Mouse (Mus musculus) CH12.LX (cell line): ENCODE measurements around the gene Pithd1. TPM values are rescaled to one million over a fixed set of nuclear protein-coding genes. Genes with fewer than 3 reads are reported as not detected.

Experiments
- DNase-seq: peaks from one replicate; pipeline ENCODE4 v3.0.0-alpha.2; 2013; ENCODE audit errors: extremely low read depth
- H3K27ac ChIP-seq: 2 replicates; pipeline ENCODE4 v1.5.1; 2012; ENCODE audit warnings: low read depth, mild to moderate bottlenecking, control low read depth, moderate library complexity; ENCODE audit not compliant: insufficient read depth
- H3K27me3 ChIP-seq: replicated peaks from 2 replicates; pipeline ENCODE3; 2012; ENCODE audit warnings: inconsistent platforms
- H3K36me3 ChIP-seq, 2 experiments: replicated peaks in 1 of 2; 2 replicates each; pipeline versions ENCODE3 to v1.6.1; 2012; ENCODE audit warnings: inconsistent platforms in 1 of 2, low read length in 1 of 2, mild to moderate bottlenecking in 1 of 2, mixed read lengths in 1 of 2, moderate library complexity in 1 of 2; ENCODE audit not compliant: control insufficient read depth in 1 of 2, insufficient read depth in 1 of 2
- H3K4me1 ChIP-seq, 2 experiments: 2 replicates each; pipeline ENCODE4 v1.6.1; 2012; ENCODE audit warnings: inconsistent platforms in 1 of 2, moderate library complexity in 1 of 2; ENCODE audit not compliant: insufficient read depth in 2 of 2, control insufficient read depth in 1 of 2
- H3K4me2 ChIP-seq: 2 replicates; pipeline ENCODE4 v1.6.1; 2012; ENCODE audit warnings: low read depth, mild to moderate bottlenecking, control low read depth; ENCODE audit not compliant: poor library complexity, insufficient read depth, severe bottlenecking
- H3K4me3 ChIP-seq, 3 experiments: fragments of 150-350 bp in 1 of 3; sonication (generic) in 1 of 3; replicated peaks in 1 of 3; 2 replicates each; pipeline versions ENCODE3 to v1.5.1; 2011 to 2012; ENCODE audit warnings: low read depth in 2 of 3, low read length in 2 of 3, mild to moderate bottlenecking in 2 of 3, moderate library complexity in 2 of 3, control low read depth in 1 of 3, improper control_type of control experiment in 1 of 3, inconsistent platforms in 1 of 3, mixed read lengths in 1 of 3; ENCODE audit not compliant: poor library complexity in 1 of 3
- H3K79me2 ChIP-seq: replicated peaks from 2 replicates; pipeline ENCODE4 v1.6.1; 2012; ENCODE audit warnings: mild to moderate bottlenecking, moderate library complexity; ENCODE audit not compliant: control insufficient read depth, poor library complexity, insufficient read depth, severe bottlenecking; ENCODE audit errors: extremely low read depth
- H3K9ac ChIP-seq: 2 replicates; pipeline ENCODE4 v1.6.1; 2012; ENCODE audit warnings: low read depth, mild to moderate bottlenecking, control low read depth, moderate library complexity; ENCODE audit not compliant: insufficient read depth
- H3K9me3 ChIP-seq: replicated peaks from 2 replicates; pipeline ENCODE3; 2012; ENCODE audit warnings: low read length, inconsistent platforms, mixed read lengths
- CHD1 ChIP-seq: IDR thresholded peaks from 2 replicates; pipeline ENCODE4 v1.6.1; 2012; ENCODE audit warnings: low read depth, low read length, improper control_type of control experiment, inconsistent platforms
- CHD2 ChIP-seq: IDR thresholded peaks from 2 replicates; pipeline ENCODE4 v1.6.1; 2011; ENCODE audit warnings: low read length, improper control_type of control experiment
- E2F4 ChIP-seq: IDR thresholded peaks from 2 replicates; pipeline ENCODE4 v1.6.1; 2011; ENCODE audit warnings: low read depth, low read length, improper control_type of control experiment; ENCODE audit not compliant: insufficient replicate concordance
- ELF1 ChIP-seq: IDR thresholded peaks from 2 replicates; pipeline ENCODE4 v1.6.1; 2014; ENCODE audit warnings: low read depth, mild to moderate bottlenecking, inconsistent platforms, low read length, improper control_type of control experiment
- EP300 ChIP-seq: IDR thresholded peaks from 2 replicates; pipeline ENCODE4 v1.6.1; 2011; ENCODE audit warnings: low read length, improper control_type of control experiment
- HCFC1 ChIP-seq: IDR thresholded peaks from 2 replicates; pipeline ENCODE4 v1.6.1; 2012; ENCODE audit warnings: low read depth, mild to moderate bottlenecking, inconsistent platforms, low read length, improper control_type of control experiment
- JUND ChIP-seq: conservative IDR thresholded peaks from 2 replicates; pipeline ENCODE4 v1.6.1; 2011; ENCODE audit warnings: low read depth, low read length, improper control_type of control experiment
- KAT2A ChIP-seq: IDR thresholded peaks from 2 replicates; pipeline ENCODE4 v1.6.1; 2012; ENCODE audit warnings: low read length, improper control_type of control experiment, inconsistent platforms; ENCODE audit not compliant: insufficient replicate concordance
- MAZ ChIP-seq: IDR thresholded peaks from 2 replicates; pipeline ENCODE4 v1.6.1; 2012; ENCODE audit warnings: low read depth, mild to moderate bottlenecking, inconsistent platforms, low read length, improper control_type of control experiment, moderate library complexity
- NELFE ChIP-seq: IDR thresholded peaks from 2 replicates; pipeline ENCODE4 v1.6.1; 2011; ENCODE audit warnings: low read depth, low read length, improper control_type of control experiment
- NRF1 ChIP-seq: IDR thresholded peaks from 2 replicates; pipeline ENCODE4 v1.6.1; 2014; ENCODE audit warnings: low read depth, mild to moderate bottlenecking, inconsistent platforms, low read length, improper control_type of control experiment, moderate library complexity
- POLR2A ChIP-seq: IDR thresholded peaks from 2 replicates; pipeline ENCODE4 v1.6.1; 2011; ENCODE audit warnings: low read depth, mild to moderate bottlenecking, improper control_type of control experiment, low read length
- RAD21 ChIP-seq: IDR thresholded peaks from 2 replicates; pipeline ENCODE4 v1.6.1; 2011; ENCODE audit warnings: low read depth, mild to moderate bottlenecking, low read length, improper control_type of control experiment, moderate library complexity
- RCOR1 ChIP-seq: conservative IDR thresholded peaks from 2 replicates; pipeline ENCODE4 v1.6.1; 2012; ENCODE audit warnings: low read depth, mild to moderate bottlenecking, inconsistent platforms, low read length, improper control_type of control experiment
- SMC3 ChIP-seq: IDR thresholded peaks from 2 replicates; pipeline ENCODE4 v1.6.1; 2011; ENCODE audit warnings: low read depth, low read length, improper control_type of control experiment
- TCF12 ChIP-seq: IDR thresholded peaks from 2 replicates; pipeline ENCODE4 v1.6.1; 2014; ENCODE audit warnings: low read depth, mild to moderate bottlenecking, inconsistent platforms, low read length, improper control_type of control experiment
- UBTF ChIP-seq: IDR thresholded peaks from 2 replicates; pipeline ENCODE4 v1.6.1; 2012; ENCODE audit warnings: low read depth, mild to moderate bottlenecking, inconsistent platforms, low read length, improper control_type of control experiment, moderate library complexity
- USF1 ChIP-seq: IDR thresholded peaks from 2 replicates; pipeline ENCODE4 v1.6.1; 2014; ENCODE audit warnings: low read depth, mild to moderate bottlenecking, inconsistent platforms, low read length, improper control_type of control experiment
- ZKSCAN1 ChIP-seq: IDR thresholded peaks from 2 replicates; pipeline ENCODE4 v1.6.1; 2012; ENCODE audit warnings: low read depth, inconsistent platforms, low read length, improper control_type of control experiment, borderline replicate concordance
- dilution Hi-C: fragments of 300-500 bp; cut with MboI; formaldehyde crosslinking; loops from 2 replicates; pipeline ENCODE4 v1.14.3; 2020; ENCODE audit warnings: low sequenced_read_pairs; ENCODE audit not compliant: extremely low pct_unique_long_range_greater_than_20kb, extremely low pct_ligation_motif_present
- in situ Hi-C: fragments of 300-500 bp; cut with MboI; formaldehyde crosslinking; loops from 3 replicates; pipeline ENCODE4 v1.14.3; 2019; ENCODE audit warnings: low sequenced_read_pairs, low pct_ligation_motif_present, low pct_unique_long_range_greater_than_20kb, mixed read lengths
- polyA plus RNA-seq: library from polyadenylated mRNA; unstranded; fragments of >175 nt; gene quantifications from 2 replicates; pipeline ENCODE4 v1.2.1, GENCODE M21; 2012; ENCODE audit warnings: low read depth; ENCODE audit not compliant: insufficient read length
- total RNA-seq, 2 experiments: library from RNA; depleted of rRNA; stranded (reverse); fragments of 300-350 nt in 1 of 2; fragments of >200 nt in 1 of 2; gene quantifications; 2 replicates each; pipeline ENCODE4 v1.2.3; 2012 to 2014

Gene Pithd1
- total and polyA plus RNA-seq, 3 experiments: 53.2 to 87.5 (median 53.2) TPM

DNA sequence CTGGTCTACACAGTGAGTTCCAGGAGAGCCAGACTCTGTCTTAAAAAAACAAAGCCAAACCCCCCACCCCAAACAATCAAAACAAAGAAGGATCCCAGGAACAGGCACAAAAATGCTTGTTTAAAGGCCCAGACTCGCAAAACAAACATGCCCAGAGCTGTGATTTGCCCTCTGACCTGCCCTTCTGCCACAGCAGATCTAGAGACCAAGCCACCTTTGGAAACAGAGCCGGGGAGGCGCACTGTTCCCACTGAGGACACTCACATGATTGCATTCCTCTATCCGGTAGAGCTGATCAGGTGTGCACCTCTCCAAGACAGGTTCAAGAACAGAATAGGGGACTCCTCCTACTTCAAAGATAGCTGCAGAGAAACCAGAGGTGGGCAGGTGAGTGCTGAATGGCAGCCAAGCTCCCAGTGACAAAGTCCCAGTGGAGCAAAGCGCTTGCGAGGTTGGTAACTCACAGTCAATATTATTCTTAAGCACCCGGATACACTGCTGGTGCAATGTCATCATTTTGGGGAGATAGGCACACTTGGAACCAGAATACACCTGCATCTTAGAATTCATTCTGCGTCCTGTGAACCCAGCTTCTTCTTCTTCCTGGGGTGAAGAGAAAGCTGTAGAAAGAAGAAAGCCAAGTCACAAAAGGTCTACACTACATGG lies 21.9 kb upstream of the Pithd1 start:
- no peak overlapping the region for H3K4me3 ChIP-seq
- H3K27me3 ChIP-seq: no peaks in the 10 kb centered on the region
- TF ChIP-seq ZKSCAN1: no peak
- TF ChIP-seq ELF1: no peak
- no peak for TF ChIP-seq CHD2
- no peak for TF ChIP-seq POLR2A
- in situ Hi-C loops (no loop called here), dilution Hi-C loops (no loop called here)
- H3K36me3 ChIP-seq: peaks cover 83 to 92% of the 10 kb centered on the region in 2 experiments
- H3K79me2 ChIP-seq: peaks cover 30% of the 10 kb centered on the region
- H3K9ac ChIP-seq: no peak overlapping the region
- no peak for DNase-seq
- H3K9me3 ChIP-seq: no peaks in the 10 kb centered on the region
- H3K27ac ChIP-seq: no peak overlapping the region
- H3K4me1 ChIP-seq: peaks cover 0 to 5% of the 10 kb centered on the region in 2 experiments; a peak in 2 of 4 replicates
- H3K4me2 ChIP-seq: no peak overlapping the region

- in situ Hi-C loops: no loop called here
- dilution Hi-C loops: no loop called here
- TF ChIP-seq KAT2A (no peak), E2F4 (no peak), SMC3 (no peak), JUND (no peak), ELF1 (no peak), CHD1 (no peak), EP300 (no peak), NELFE (no peak), HCFC1 (no peak), RCOR1 (no peak), CHD2 (no peak), MAZ (no peak), USF1 (no peak), UBTF (no peak), NRF1 (no peak), TCF12 (no peak), RAD21 (no peak)
Measured at GRCm38 (mm10) chr4:136006821-136007220, 19.8 kb upstream of the Pithd1 start.

More at GRCm38 (mm10) chr4:136006821-136007220, 19.8 kb upstream of the Pithd1 start:
- DNase-seq: no peak
- Histone ChIP-seq H3K4me2 (no peak overlapping the region), H3K4me3 (no peak overlapping the region), H3K4me1 (peaks cover 0 to 5% of the 10 kb centered on the region in 2 experiments; a peak in 2 of 4 replicates), H3K79me2 (peaks cover 17% of the 10 kb centered on the region), H3K9ac (no peak overlapping the region), H3K9me3 (no peaks in the 10 kb centered on the region), H3K27ac (no peak overlapping the region), H3K36me3 (peaks cover 79 to 92% of the 10 kb centered on the region in 2 experiments), H3K27me3 (no peaks in the 10 kb centered on the region)
